Mouse (Mus musculus) embryonic facial prominence, embryonic 13.5 days (tissue): ENCODE data around the gene Ero1lb. TPM values are rescaled to one million over a fixed set of nuclear protein-coding genes. Genes with fewer than 3 reads are reported as not detected.
"Not testable (repeated sequence)": the region's sequence is repeated elsewhere in the genome, so short reads cannot be mapped to it uniquely, and the experiment has no call there.

ENCODE experiments used
- ATAC-seq: fragments of 200-750 bp; cut with Nextera tagmentation; 2 replicates; pipeline ENCODE4 v1.8.0; 2017; ENCODE audit warnings: low read depth; ENCODE audit not compliant: insufficient number of reproducible peaks, insufficient read depth, low FRiP score, low TSS enrichment
- H3K27ac ChIP-seq: fragments of 300-500 bp; sonication (generic); 2 replicates; pipeline ENCODE4 v1.5.1; 2015; ENCODE audit warnings: moderate library complexity, mild to moderate bottlenecking, inconsistent platforms
- H3K27me3 ChIP-seq: fragments of 300-500 bp; sonication (generic); 2 replicates; pipeline ENCODE4 v1.6.1; 2015; ENCODE audit warnings: mild to moderate bottlenecking, inconsistent platforms
- H3K36me3 ChIP-seq: fragments of 300-500 bp; sonication (generic); 2 replicates; pipeline ENCODE4 v1.6.1; 2015; ENCODE audit warnings: mild to moderate bottlenecking, inconsistent platforms
- H3K4me1 ChIP-seq: fragments of 300-500 bp; sonication (generic); 2 replicates; pipeline ENCODE4 v1.6.1; 2015; ENCODE audit warnings: inconsistent platforms
- H3K4me2 ChIP-seq: fragments of 300-500 bp; sonication (generic); 2 replicates; pipeline ENCODE4 v1.6.1; 2015; ENCODE audit warnings: moderate library complexity, mild to moderate bottlenecking, inconsistent platforms
- H3K4me3 ChIP-seq: fragments of 300-500 bp; sonication (generic); 2 replicates; pipeline ENCODE4 v1.5.1; 2015; ENCODE audit warnings: mild to moderate bottlenecking, inconsistent platforms
- H3K9ac ChIP-seq: fragments of 300-500 bp; sonication (generic); 2 replicates; pipeline ENCODE4 v1.6.1; 2015; ENCODE audit warnings: mild to moderate bottlenecking, inconsistent platforms
- H3K9me3 ChIP-seq: fragments of 300-500 bp; sonication (generic); 2 replicates; pipeline ENCODE4 v1.6.1; 2016; ENCODE audit warnings: inconsistent platforms
- WGBS: fragments of 180-500 bp; shearing (Covaris S2); methylation state at CpG from one replicate; pipeline ENCODE4 v1.1.7; 2015; ENCODE audit warnings: mixed read lengths; 5-methylcytosine and 5-hydroxymethylcytosine counted together
- polyA plus RNA-seq: library from polyadenylated mRNA; unstranded; fragments of >200 nt; fragmentation: Nextera tagmentation; extraction: Ambion mirVana; gene quantifications from 2 replicates; pipeline ENCODE4 v1.2.1, GENCODE M21; 2015

The Ero1lb gene
- polyA plus RNA-seq, 1 experiment from 2014 or later: 6.6 TPM

DNA sequence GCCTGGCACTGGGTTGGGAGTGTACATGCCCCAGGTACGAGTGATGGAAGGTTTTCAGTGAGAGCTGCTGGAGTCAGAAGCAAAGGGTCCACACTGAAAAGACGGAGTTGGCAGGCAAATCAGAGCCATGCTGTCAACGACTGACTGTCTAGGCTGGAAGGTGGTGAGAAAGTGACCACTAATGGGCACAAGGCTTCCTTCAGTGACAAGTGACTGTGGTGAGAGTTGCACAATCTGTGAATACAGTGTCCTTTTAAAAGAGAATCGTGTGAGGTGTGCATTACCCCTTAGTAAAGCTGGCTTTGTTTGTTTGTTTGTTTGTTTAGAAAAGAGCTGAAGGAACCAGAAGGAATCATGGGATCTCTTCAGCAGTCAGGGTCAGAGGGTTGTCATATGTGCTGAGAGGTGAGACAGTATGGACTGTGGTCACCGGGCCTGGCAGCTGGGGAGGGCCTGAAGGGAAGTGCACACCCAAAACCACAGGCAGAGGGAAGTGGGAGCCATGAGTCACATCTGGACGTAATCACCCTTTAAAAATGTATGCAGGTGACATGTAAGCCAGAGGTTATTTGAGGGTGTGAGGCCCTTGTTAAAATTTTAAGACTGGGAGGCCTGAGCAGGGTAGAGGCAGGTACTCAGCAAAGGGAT, 69.4 kb downstream of the Ero1lb start:
- WGBS: 92% methylated on average over 1 of the region's 6 CpGs
- not testable (repeated sequence) for H3K4me2 ChIP-seq, ATAC-seq, H3K36me3 ChIP-seq, H3K27ac ChIP-seq, H3K4me1 ChIP-seq, H3K27me3 ChIP-seq, H3K4me3 ChIP-seq, H3K9ac ChIP-seq, H3K9me3 ChIP-seq

DNA sequence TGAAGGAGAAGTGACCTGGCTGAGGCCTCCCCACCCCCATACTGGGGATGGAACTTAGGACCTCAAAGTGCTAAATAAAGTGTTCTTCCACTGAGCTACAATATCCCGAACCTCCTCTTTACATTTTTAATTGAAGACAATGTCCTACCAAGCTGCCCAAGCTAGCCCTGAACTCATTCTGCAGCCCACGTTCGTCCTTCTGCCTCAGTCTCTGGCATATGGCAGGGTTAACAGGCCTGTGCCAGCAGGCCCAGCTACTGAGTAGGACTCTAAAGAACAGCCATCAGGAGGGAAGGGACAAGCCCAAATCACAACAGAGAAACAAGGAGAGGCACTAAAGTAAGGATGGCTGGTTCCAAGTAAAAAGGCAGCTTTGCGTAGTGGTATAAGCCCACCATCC, 77.1 kb downstream of the Ero1lb start:
- H3K4me2 ChIP-seq, H3K9me3 ChIP-seq, H3K27me3 ChIP-seq, ATAC-seq, H3K4me1 ChIP-seq, H3K9ac ChIP-seq, H3K4me3 ChIP-seq, H3K36me3 ChIP-seq, H3K27ac ChIP-seq: not testable (repeated sequence)
- 91% methylated on average over 3 of the region's 4 CpGs for WGBS

DNA sequence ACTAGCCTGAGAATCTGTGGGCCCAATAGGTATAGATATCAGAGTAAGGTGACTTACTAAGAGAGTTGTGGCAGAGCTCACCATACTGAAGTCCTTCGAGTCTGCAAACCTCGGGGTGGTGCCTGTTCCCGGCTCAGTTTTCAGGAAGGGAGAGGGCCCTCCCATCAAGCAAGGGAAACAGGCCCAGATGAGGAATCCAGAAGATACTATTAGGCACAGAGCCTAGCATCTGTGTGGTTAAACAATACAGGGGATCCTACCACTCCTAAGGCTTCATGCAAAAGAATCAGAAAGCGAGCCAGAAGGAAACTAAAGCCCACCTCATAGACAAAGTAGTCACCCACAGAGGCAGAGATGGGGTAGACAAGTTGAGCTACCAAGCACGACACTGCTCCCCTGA, 81.0 kb downstream of the Ero1lb start:
- not testable (repeated sequence) for H3K4me3 ChIP-seq, H3K4me2 ChIP-seq, H3K9ac ChIP-seq, H3K36me3 ChIP-seq, H3K27me3 ChIP-seq, ATAC-seq, H3K27ac ChIP-seq, H3K9me3 ChIP-seq, H3K4me1 ChIP-seq
- WGBS: 51% methylated on average over 5 of the region's 5 CpGs

DNA sequence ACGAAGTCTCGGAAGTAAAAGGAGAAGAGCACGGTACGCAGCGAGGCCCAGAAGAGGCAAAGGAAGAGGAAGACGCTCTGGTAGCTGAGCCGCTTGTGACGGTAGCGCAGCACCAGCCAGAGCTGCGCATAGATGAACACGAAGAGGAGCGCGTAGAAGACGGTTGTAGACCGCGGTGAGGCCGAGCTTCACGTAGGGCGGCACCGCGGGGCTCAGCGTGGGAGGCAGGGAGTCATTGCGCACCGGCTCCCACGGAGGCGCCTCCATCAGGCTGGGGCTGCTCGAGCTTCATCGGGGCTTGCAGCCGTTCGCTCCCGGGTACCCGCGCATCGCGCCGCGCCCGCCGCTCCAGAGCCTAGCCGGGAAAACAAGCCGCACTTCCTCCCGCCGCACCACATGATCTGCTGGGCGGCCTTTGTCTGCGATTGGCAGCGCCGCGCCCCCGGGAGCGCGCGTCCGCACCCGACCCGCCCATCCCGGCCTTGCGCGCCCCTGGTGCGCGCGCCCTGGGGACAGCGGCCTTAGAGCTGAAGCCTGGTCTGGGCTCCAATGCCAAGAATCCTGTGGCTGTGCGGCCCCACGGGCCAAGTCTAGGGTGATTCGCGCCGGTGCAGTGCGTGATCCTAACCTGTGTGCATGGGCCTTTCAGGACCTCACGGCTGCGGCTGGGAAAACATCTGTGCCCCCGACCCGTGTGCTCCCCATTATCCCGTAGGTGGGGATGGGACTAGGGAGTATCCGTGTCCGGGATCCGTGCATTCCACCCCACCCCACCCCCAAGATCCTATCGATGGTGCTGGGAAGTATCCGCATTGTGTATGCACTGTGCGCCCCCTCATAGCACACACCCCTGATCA, 84.6 kb downstream of the Ero1lb start:
- H3K27ac ChIP-seq: peak overlapping the region; percentile 64; the same call in 1 of the 2 replicates
- not testable (repeated sequence) for H3K4me1 ChIP-seq
- under 1% methylated on average over 52 of the region's 79 CpGs for WGBS

DNA sequence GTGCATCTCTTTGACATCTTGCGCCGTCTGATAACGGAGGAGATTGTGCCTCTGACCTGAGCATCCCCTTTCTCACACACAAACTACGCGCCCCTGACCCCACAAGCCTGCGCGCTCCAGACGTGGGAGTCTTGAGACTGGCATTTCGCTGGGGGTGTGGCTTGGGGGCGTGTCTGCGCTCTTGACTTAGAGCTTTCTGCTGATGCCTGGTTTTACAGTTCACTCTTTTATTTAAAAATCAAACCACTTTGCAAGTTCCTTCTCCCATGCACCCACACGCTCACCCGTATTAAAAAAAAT, 85.2 kb downstream of the Ero1lb start:
- not testable (repeated sequence) for ATAC-seq
- WGBS: 0% methylated on average over 13 of the region's 13 CpGs

More for the DNA sequence above, 84.6 kb downstream of the Ero1lb start:
- H3K36me3 ChIP-seq, H3K9me3 ChIP-seq, H3K27me3 ChIP-seq: not testable (repeated sequence)
- peak overlapping the region; percentile 66 for H3K9ac ChIP-seq
- peak overlapping the region; percentile 57 for H3K4me2 ChIP-seq
- ATAC-seq: peak; percentile 84
- H3K4me3 ChIP-seq: peak overlapping the region; percentile 46

More for the DNA sequence above, 85.2 kb downstream of the Ero1lb start:
- H3K27me3 ChIP-seq, H3K27ac ChIP-seq, H3K4me1 ChIP-seq, H3K9me3 ChIP-seq, H3K36me3 ChIP-seq: not testable (repeated sequence)
- peak overlapping the region; percentile 46; the same call in 1 of the 2 replicates for H3K9ac ChIP-seq
- H3K4me3 ChIP-seq: peak overlapping the region; percentile 46
- H3K4me2 ChIP-seq: peak overlapping the region; percentile 57

Other genes with a start within 250 kb of the Ero1lb start
- 13.2 and 17.0 TPM in 2 replicates for gene Actn2, start 225.1 kb upstream of the Ero1lb start, polyA plus RNA-seq
- gene Heatr1, start 170.8 kb upstream of the Ero1lb start, polyA plus RNA-seq: 20.1 and 21.9 TPM in 2 replicates
- 17.2 TPM in 2 replicates for gene Lgals8, start 100.9 kb upstream of the Ero1lb start, polyA plus RNA-seq
- gene Edaradd, start 45.4 kb upstream of the Ero1lb start, polyA plus RNA-seq: 5.2 and 5.8 TPM in 2 replicates
- gene Prl2c3, start 234.2 kb downstream of the Ero1lb start, polyA plus RNA-seq: not detected in 2 replicates